Comparison of ENCODE assay signal across 11 mouse cellular contexts in genomic region chr12:28704381-28704780, GRCm38 (mm10). TPM values are rescaled to one million over a fixed set of nuclear protein-coding genes. Genes with fewer than 3 reads are reported as not detected.
DNase-seq lines count a peak whose midpoint lies in the region; ATAC-seq and TF ChIP-seq lines count a peak whose summit lies in the region.
"Had no signal": no experiment of that assay in that cellular context is flagged by ENCODE, and none has a peak within 500 bp of the region (broad histone marks: within the 10 kb centered on the region; RNA-seq: fewer than 3 reads in every experiment).

No protein-coding gene starts in this region.

- peak; percentile 50 for TF ChIP-seq CTCF in kidney, postnatal 0 days (IDR thresholded peaks at IDR 0.05; ENCODE audit: low read depth)

- H3K36me3 ChIP-seq in kidney, postnatal 0 days (ENCODE audit: insufficient read depth, low read length), result no peaks in the 10 kb centered on the region
- H3K36me3 ChIP-seq in hindbrain, embryonic 15.5 days, result no peaks in the 10 kb centered on the region
- peaks cover 5% of the 10 kb centered on the region; the same call in 1 of the 2 replicates for H3K36me3 ChIP-seq in neural tube, embryonic 15.5 days

- DNase-seq in kidney, postnatal 0 days (ENCODE audit: low spot score), result peak; percentile 64
- no peak for DNase-seq in kidney, postnatal 25 days
- DNase-seq in adrenal gland, postnatal 25 days, result peak; percentile 27
- DNase-seq in right cerebral cortex, postnatal 10 days (ENCODE audit: low spot score in 2 of 2), result no peak
- DNase-seq in urinary bladder, postnatal 25 days (ENCODE audit: low spot score), result no peak
- no peak for DNase-seq in cerebellum, adult 9-10 months
- DNase-seq: cerebellum, adult 18-20 months; lung, postnatal 4 days had no signal

- H3K9me3 ChIP-seq in kidney, postnatal 0 days (replicated peaks; ENCODE audit: low read length), result no peaks in the 10 kb centered on the region
- no peaks in the 10 kb centered on the region for H3K9me3 ChIP-seq in hindbrain, embryonic 15.5 days
- no peaks in the 10 kb centered on the region for H3K9me3 ChIP-seq in neural tube, embryonic 15.5 days (replicated peaks)
- H3K9me3 ChIP-seq: G1E had no signal

- H3K27ac ChIP-seq in kidney, postnatal 0 days, result no peak overlapping the region
- H3K27ac ChIP-seq in hindbrain, embryonic 15.5 days (replicated peaks), result 0 out of 2 replicates have a peak overlapping the region, but pooled peaks have one; percentile 34
- peak overlapping the region; percentile 23; the same call in 1 of the 2 replicates for H3K27ac ChIP-seq in neural tube, embryonic 15.5 days (replicated peaks)

- no peak overlapping the region for H3K9ac ChIP-seq in kidney, postnatal 0 days (ENCODE audit: low read depth, low read length)
- peak overlapping the region; percentile 27 for H3K9ac ChIP-seq in hindbrain, embryonic 15.5 days
- H3K9ac ChIP-seq in neural tube, embryonic 15.5 days (replicated peaks), result 0 out of 2 replicates have a peak overlapping the region, but pooled peaks have one; percentile 30

- peaks cover 11% of the 10 kb centered on the region; the same call in 1 of the 2 replicates for H3K4me1 ChIP-seq in kidney, postnatal 0 days (replicated peaks; ENCODE audit: insufficient read depth, low read length)
- H3K4me1 ChIP-seq in hindbrain, embryonic 15.5 days (replicated peaks), result peaks cover 32% of the 10 kb centered on the region
- peaks cover 35% of the 10 kb centered on the region for H3K4me1 ChIP-seq in neural tube, embryonic 15.5 days

- no peak overlapping the region for H3K4me2 ChIP-seq in kidney, postnatal 0 days (ENCODE audit: low read length)
- 0 out of 2 replicates have a peak overlapping the region, but pooled peaks have one; percentile 7 for H3K4me2 ChIP-seq in hindbrain, embryonic 15.5 days
- H3K4me2 ChIP-seq in neural tube, embryonic 15.5 days, result peak overlapping the region; percentile 13; the same call in 1 of the 2 replicates

- no peaks in the 10 kb centered on the region for H3K27me3 ChIP-seq in kidney, postnatal 0 days (ENCODE audit: insufficient read depth, low read length)
- no peaks in the 10 kb centered on the region for H3K27me3 ChIP-seq in hindbrain, embryonic 15.5 days
- no peaks in the 10 kb centered on the region for H3K27me3 ChIP-seq in neural tube, embryonic 15.5 days (replicated peaks)

- 10% methylated on average over 12 of the region's 12 CpGs for WGBS in kidney, postnatal 0 days
- WGBS in hindbrain, embryonic 15.5 days, result 7% methylated on average over 12 of the region's 12 CpGs
- WGBS in neural tube, embryonic 15.5 days, result 7% methylated on average over 12 of the region's 12 CpGs

- ATAC-seq in kidney, postnatal 0 days (replicated peaks; ENCODE audit: low FRiP score, low read depth), result 0 out of 2 replicates have a peak, but pooled peaks have one; percentile 15
- no peak for ATAC-seq in hindbrain, embryonic 15.5 days (ENCODE audit: low FRiP score, low read depth)
- ATAC-seq in neural tube, embryonic 15.5 days (ENCODE audit: low FRiP score), result no peak

- no peak overlapping the region for H3K4me3 ChIP-seq in kidney, postnatal 0 days (replicated peaks; ENCODE audit: low read depth, low read length)
- H3K4me3 ChIP-seq in hindbrain, embryonic 15.5 days, result no peak overlapping the region
- no peak overlapping the region for H3K4me3 ChIP-seq in neural tube, embryonic 15.5 days (replicated peaks)

RNA-seq across cellular contexts. Expression of gene Adi1, which starts 29.4 kb away (rescaled TPM):
- 91.7 and 98.1 TPM in 2 replicates for polyA plus RNA-seq in kidney, postnatal 0 days (2015; fragmentation: Nextera tagmentation; extraction: Ambion mirVana)
- total RNA-seq in adrenal gland, postnatal 25 days (2021), result 79.7 and 98.2 TPM in 2 replicates
- polyA plus RNA-seq in hindbrain, embryonic 15.5 days (2015; fragmentation: Nextera tagmentation; extraction: Ambion mirVana), result 29.4 and 30.0 TPM in 2 replicates
- 27.0 and 42.0 TPM in 2 replicates for polyA plus RNA-seq in neural tube, embryonic 15.5 days (2015; fragmentation: Nextera tagmentation; extraction: Ambion mirVana)

RNA-seq across cellular contexts. Expression of gene Trappc12, which starts 45.9 kb away (rescaled TPM):
- polyA plus RNA-seq in kidney, postnatal 0 days (2015; fragmentation: Nextera tagmentation; extraction: Ambion mirVana), result 29.5 TPM in 2 replicates
- total RNA-seq in adrenal gland, postnatal 25 days (2021), result 38.1 and 48.8 TPM in 2 replicates
- polyA plus RNA-seq in hindbrain, embryonic 15.5 days (2015; fragmentation: Nextera tagmentation; extraction: Ambion mirVana), result 40.2 and 43.1 TPM in 2 replicates
- polyA plus RNA-seq in neural tube, embryonic 15.5 days (2015; fragmentation: Nextera tagmentation; extraction: Ambion mirVana), result 39.7 and 41.8 TPM in 2 replicates

RNA-seq across cellular contexts. Expression of gene Eipr1, which starts 47.2 kb away (rescaled TPM):
- polyA plus RNA-seq in kidney, postnatal 0 days (2015; fragmentation: Nextera tagmentation; extraction: Ambion mirVana), result 34.8 and 35.3 TPM in 2 replicates
- 17.2 and 18.1 TPM in 2 replicates for total RNA-seq in adrenal gland, postnatal 25 days (2021)
- polyA plus RNA-seq in hindbrain, embryonic 15.5 days (2015; fragmentation: Nextera tagmentation; extraction: Ambion mirVana), result 70.9 and 71.8 TPM in 2 replicates
- polyA plus RNA-seq in neural tube, embryonic 15.5 days (2015; fragmentation: Nextera tagmentation; extraction: Ambion mirVana), result 59.8 and 70.8 TPM in 2 replicates

RNA-seq across cellular contexts. Expression of gene Rnaseh1, which starts 55.0 kb away (rescaled TPM):
- 23.7 and 24.8 TPM in 2 replicates for polyA plus RNA-seq in kidney, postnatal 0 days (2015; fragmentation: Nextera tagmentation; extraction: Ambion mirVana)
- 16.1 and 19.6 TPM in 2 replicates for total RNA-seq in adrenal gland, postnatal 25 days (2021)
- polyA plus RNA-seq in hindbrain, embryonic 15.5 days (2015; fragmentation: Nextera tagmentation; extraction: Ambion mirVana), result 20.5 and 25.2 TPM in 2 replicates
- 21.0 and 25.1 TPM in 2 replicates for polyA plus RNA-seq in neural tube, embryonic 15.5 days (2015; fragmentation: Nextera tagmentation; extraction: Ambion mirVana)

Comparison
In these comparisons a context has a peak if more than half of its experiments do, and no peak if none do; other contexts are left out.
1. DNase-seq: peak in kidney, postnatal 0 days (single experiment) and adrenal gland, postnatal 25 days (single experiment); none in kidney, postnatal 25 days (0 of 2), right cerebral cortex, postnatal 10 days (0 of 2), urinary bladder, postnatal 25 days (single experiment) and cerebellum, adult 9-10 months (single experiment).